Mouse (Mus musculus) embryonic fibroblast, embryonic 13.5 days (primary cell): Measurements from ENCODE around the gene Pde6d.

ENCODE experiments used
- CTCF ChIP-seq: IDR thresholded peaks from 2 replicates; pipeline ENCODE4 v1.5.1; 2011; ENCODE audit warnings: mild to moderate bottlenecking, control low read depth, low read length, moderate library complexity, borderline replicate concordance; ENCODE audit not compliant: insufficient read depth
- POLR2A ChIP-seq: IDR thresholded peaks from 2 replicates; pipeline ENCODE4 v1.6.1; 2011; ENCODE audit warnings: low read depth, mild to moderate bottlenecking, control low read depth, low read length, moderate library complexity

GRCm38 (mm10) chr1:86520361-86520760, 62.1 kb downstream of the Pde6d start:
- TF ChIP-seq CTCF, result peak; percentile 32; the same call in 1 of the 2 replicates
- TF ChIP-seq POLR2A, result no peak
